Comparison of ENCODE assay signal across 24 mouse cellular contexts in the genomic region with DNA sequence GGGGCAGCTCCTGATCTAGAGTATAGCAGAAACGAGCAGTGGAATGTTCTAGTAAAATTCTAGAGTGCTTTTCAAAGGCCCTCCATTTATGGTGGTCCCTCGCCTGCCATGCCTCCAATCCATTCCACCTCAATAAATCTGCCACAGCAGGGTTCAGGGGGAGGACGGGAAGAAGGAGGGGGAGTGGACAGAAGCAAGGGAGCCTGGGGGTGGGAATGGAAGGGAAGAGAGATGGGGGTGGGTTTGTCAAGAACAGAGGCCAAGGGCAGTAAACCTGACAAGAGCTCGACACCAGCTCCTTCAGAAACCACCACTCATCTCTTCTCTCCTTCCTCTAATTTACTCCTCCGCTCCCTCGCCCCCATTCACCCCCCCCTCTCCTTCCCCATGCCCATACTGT. TPM values are rescaled to one million over a fixed set of nuclear protein-coding genes. Genes with fewer than 3 reads are reported as not detected.
A peak's percentile ranks its signal among the peaks of the same experiment; 100 is the strongest.
DNase-seq lines count a peak whose midpoint lies in the region; ATAC-seq and TF ChIP-seq lines count a peak whose summit lies in the region.
"Had no signal": no experiment of that assay in that cellular context is flagged by ENCODE, and none has a peak within 500 bp of the region (broad histone marks: within the 10 kb centered on the region; RNA-seq: fewer than 3 reads in every experiment).

No protein-coding gene starts in this region.

- H3K36me3 ChIP-seq in hindbrain, postnatal 0 days (ENCODE audit: insufficient read depth, low read length): no peaks in the 10 kb centered on the region
- no peaks in the 10 kb centered on the region for H3K36me3 ChIP-seq in hindbrain, embryonic 16.5 days (ENCODE audit: control insufficient read depth, insufficient read depth, low read length)
- H3K36me3 ChIP-seq in midbrain, embryonic 11.5 days (ENCODE audit: control insufficient read depth, insufficient read depth, low read length): no peaks in the 10 kb centered on the region
- H3K36me3 ChIP-seq in midbrain, postnatal 0 days (ENCODE audit: insufficient read depth, low read length): no peaks in the 10 kb centered on the region
- H3K36me3 ChIP-seq in forebrain, embryonic 16.5 days (ENCODE audit: control insufficient read depth, insufficient read depth): peaks cover 3% of the 10 kb centered on the region; the same call in 1 of the 2 replicates
- H3K36me3 ChIP-seq: embryonic facial prominence, embryonic 10.5 days; liver, embryonic 12.5 days; midbrain, embryonic 10.5 days had no signal

- ATAC-seq in hindbrain, postnatal 0 days: 0 out of 2 replicates have a peak, but pooled peaks have one; percentile 12
- ATAC-seq in hindbrain, embryonic 16.5 days: no peak
- ATAC-seq in midbrain, embryonic 11.5 days (ENCODE audit: low FRiP score): no peak
- no peak for ATAC-seq in midbrain, postnatal 0 days (ENCODE audit: low FRiP score)
- no peak for ATAC-seq in forebrain, embryonic 16.5 days
- ATAC-seq: intestine, embryonic 16.5 days; liver, embryonic 12.5 days had no signal

- no peak overlapping the region for H3K27ac ChIP-seq in hindbrain, postnatal 0 days
- no peak overlapping the region for H3K27ac ChIP-seq in hindbrain, embryonic 16.5 days (ENCODE audit: low read depth, low read length)
- no peak overlapping the region for H3K27ac ChIP-seq in midbrain, embryonic 11.5 days (ENCODE audit: low read depth, low read length)
- H3K27ac ChIP-seq in midbrain, postnatal 0 days (ENCODE audit: low read depth, low read length): no peak overlapping the region
- peak overlapping the region; percentile 68 for H3K27ac ChIP-seq in forebrain, embryonic 16.5 days (ENCODE audit: low read length)
- H3K27ac ChIP-seq: heart, embryonic 13.5 days; hindbrain, embryonic 14.5 days; left cerebral cortex, adult 2 months; liver, embryonic 12.5 days had no signal

- DNase-seq in hindbrain, postnatal 0 days (ENCODE audit: low spot score): no peak
- peak; percentile 10 for DNase-seq in midbrain, embryonic 11.5 days (ENCODE audit: low spot score, missing footprints)
- no peak for DNase-seq in midbrain, postnatal 0 days (ENCODE audit: low spot score)
- no peak for DNase-seq in retina, embryonic 14.5 days (ENCODE audit: low spot score)
- no peak for DNase-seq in left cerebral cortex, adult 18-20 months (ENCODE audit: low spot score in 2 of 2)
- DNase-seq: adrenal gland, postnatal 25 days; B cell, adult 2 months; cerebellum, adult 11 months; cerebellum, postnatal 14 days; left cerebral cortex, postnatal 4 days; lung, embryonic 14.5 days; lung, postnatal 4 days; right cerebral cortex, postnatal 14 days; spleen, adult 18-20 months; thymus, postnatal 36 days had no signal

- peaks cover 11% of the 10 kb centered on the region for H3K4me1 ChIP-seq in hindbrain, postnatal 0 days (ENCODE audit: insufficient read depth, low read length)
- peaks cover 12% of the 10 kb centered on the region for H3K4me1 ChIP-seq in hindbrain, embryonic 16.5 days (ENCODE audit: control insufficient read depth, insufficient read depth, low read depth, low read length)
- H3K4me1 ChIP-seq in midbrain, embryonic 11.5 days (ENCODE audit: control insufficient read depth, insufficient read depth, low read length): peaks cover 19% of the 10 kb centered on the region
- H3K4me1 ChIP-seq in midbrain, postnatal 0 days (ENCODE audit: insufficient read depth, low read length): peaks cover 18% of the 10 kb centered on the region; the same call in 1 of the 2 replicates
- H3K4me1 ChIP-seq in forebrain, embryonic 16.5 days (replicated peaks; ENCODE audit: control insufficient read depth, insufficient read depth, low read length): peaks cover 37% of the 10 kb centered on the region

- no peak for TF ChIP-seq CTCF in hindbrain, postnatal 0 days (IDR thresholded peaks at IDR 0.05; ENCODE audit: low read depth)
- no peak for TF ChIP-seq CTCF in midbrain, postnatal 0 days (IDR thresholded peaks at IDR 0.05)

- WGBS in hindbrain, postnatal 0 days: 61% methylated on average over 6 of the region's 6 CpGs
- WGBS in hindbrain, embryonic 16.5 days: 54% methylated on average over 6 of the region's 6 CpGs
- 69% methylated on average over 5 of the region's 6 CpGs for WGBS in midbrain, embryonic 11.5 days
- 68% methylated on average over 5 of the region's 6 CpGs for WGBS in midbrain, postnatal 0 days
- WGBS in forebrain, embryonic 16.5 days: 53% methylated on average over 5 of the region's 6 CpGs

- H3K9me3 ChIP-seq in hindbrain, postnatal 0 days (ENCODE audit: low read length): 0 out of 2 replicates have a peak, but pooled peaks cover 3% of the 10 kb centered on the region
- peaks cover 4% of the 10 kb centered on the region; the same call in 1 of the 2 replicates for H3K9me3 ChIP-seq in hindbrain, embryonic 16.5 days (ENCODE audit: control insufficient read depth, low read length)
- peaks cover 4% of the 10 kb centered on the region for H3K9me3 ChIP-seq in midbrain, embryonic 11.5 days (ENCODE audit: control insufficient read depth, low read length)
- H3K9me3 ChIP-seq in midbrain, postnatal 0 days (ENCODE audit: low read length): no peaks in the 10 kb centered on the region
- no peaks in the 10 kb centered on the region for H3K9me3 ChIP-seq in forebrain, embryonic 16.5 days (ENCODE audit: control insufficient read depth, low read length)
- H3K9me3 ChIP-seq: heart, embryonic 13.5 days; liver, embryonic 12.5 days had no signal

- H3K4me2 ChIP-seq in hindbrain, postnatal 0 days (ENCODE audit: low read depth, low read length): no peak overlapping the region
- no peak overlapping the region for H3K4me2 ChIP-seq in hindbrain, embryonic 16.5 days (ENCODE audit: low read length)
- no peak overlapping the region for H3K4me2 ChIP-seq in midbrain, embryonic 11.5 days
- H3K4me2 ChIP-seq in midbrain, postnatal 0 days (ENCODE audit: low read depth, low read length, poor library complexity, severe bottlenecking): no peak overlapping the region
- H3K4me2 ChIP-seq in forebrain, embryonic 16.5 days (ENCODE audit: low read length): no peak overlapping the region
- H3K4me2 ChIP-seq: heart, embryonic 13.5 days; hindbrain, embryonic 14.5 days; liver, embryonic 12.5 days; lung, embryonic 14.5 days had no signal

- no peak overlapping the region for H3K9ac ChIP-seq in hindbrain, postnatal 0 days (replicated peaks; ENCODE audit: low read length)
- no peak overlapping the region for H3K9ac ChIP-seq in hindbrain, embryonic 16.5 days (ENCODE audit: low read depth, low read length)
- no peak overlapping the region for H3K9ac ChIP-seq in midbrain, embryonic 11.5 days (ENCODE audit: low read length)
- H3K9ac ChIP-seq in midbrain, postnatal 0 days (replicated peaks; ENCODE audit: low read length, poor library complexity, severe bottlenecking): no peak overlapping the region
- H3K9ac ChIP-seq in forebrain, embryonic 16.5 days (replicated peaks; ENCODE audit: low read depth, low read length): no peak overlapping the region
- H3K9ac ChIP-seq: heart, embryonic 13.5 days; hindbrain, embryonic 14.5 days; liver, embryonic 12.5 days; lung, embryonic 14.5 days had no signal

- H3K27me3 ChIP-seq in hindbrain, postnatal 0 days (ENCODE audit: insufficient read depth, low read length): no peaks in the 10 kb centered on the region
- no peaks in the 10 kb centered on the region for H3K27me3 ChIP-seq in hindbrain, embryonic 16.5 days (replicated peaks; ENCODE audit: control insufficient read depth, insufficient read depth, low read length)
- H3K27me3 ChIP-seq in midbrain, embryonic 11.5 days (ENCODE audit: control insufficient read depth, insufficient read depth, low read length): no peaks in the 10 kb centered on the region; the same call in 1 of the 2 replicates
- no peaks in the 10 kb centered on the region for H3K27me3 ChIP-seq in midbrain, postnatal 0 days (ENCODE audit: insufficient read depth, low read length)
- H3K27me3 ChIP-seq in forebrain, embryonic 16.5 days (replicated peaks; ENCODE audit: control insufficient read depth, insufficient read depth, low read length): no peaks in the 10 kb centered on the region
- H3K27me3 ChIP-seq: heart, embryonic 13.5 days; liver, embryonic 12.5 days had no signal

- no peak overlapping the region for H3K4me3 ChIP-seq in hindbrain, postnatal 0 days (ENCODE audit: low read length)
- H3K4me3 ChIP-seq in hindbrain, embryonic 16.5 days (ENCODE audit: low read length): no peak overlapping the region
- H3K4me3 ChIP-seq in midbrain, embryonic 11.5 days (ENCODE audit: low read depth, low read length): no peak overlapping the region
- no peak overlapping the region for H3K4me3 ChIP-seq in midbrain, postnatal 0 days (ENCODE audit: low read depth, low read length)
- no peak overlapping the region for H3K4me3 ChIP-seq in forebrain, embryonic 16.5 days (replicated peaks; ENCODE audit: low read length)
- H3K4me3 ChIP-seq: embryonic facial prominence, embryonic 10.5 days; heart, embryonic 13.5 days; left cerebral cortex, adult 2 months; liver, embryonic 12.5 days; midbrain, embryonic 10.5 days had no signal

RNA-seq across cellular contexts. Expression of a gene that starts 42.8 kb away (rescaled TPM):
- total RNA-seq in hindbrain, postnatal 0 days (2014; rRNA removed): 1.8 and 4.2 TPM in 2 replicates
- 7.7 and 8.7 TPM in 2 replicates for polyA plus RNA-seq in hindbrain, postnatal 0 days (2015; fragmentation: Nextera tagmentation; extraction: Ambion mirVana)
- polyA plus RNA-seq in hindbrain, embryonic 16.5 days (2015; fragmentation: Nextera tagmentation; extraction: Ambion mirVana): 5.0 and 6.0 TPM in 2 replicates
- polyA plus RNA-seq in midbrain, embryonic 11.5 days (2014; fragmentation: Nextera tagmentation; extraction: Ambion mirVana): 1.7 and 2.6 TPM in 2 replicates
- 1.2 and 1.8 TPM in 2 replicates for total RNA-seq in midbrain, postnatal 0 days (2014; rRNA removed)
- polyA plus RNA-seq in midbrain, postnatal 0 days (2015; fragmentation: Nextera tagmentation; extraction: Ambion mirVana): 3.0 and 3.3 TPM in 2 replicates
- 0.90 and 1.1 TPM in 2 replicates for polyA plus RNA-seq in forebrain, embryonic 16.5 days (2015; fragmentation: Nextera tagmentation; extraction: Ambion mirVana)
- total RNA-seq in left cerebral cortex, adult 18-20 months (2021): 1 to 10 TPM; 2.9 to 3.8 TPM
- total RNA-seq: adrenal gland, postnatal 25 days had no signal
- polyA plus RNA-seq: intestine, embryonic 16.5 days had no signal
